Mouse (Mus musculus) bone marrow macrophage, adult 2 months (primary cell): ENCODE results near the gene Prkca. TPM values are rescaled to one million over a fixed set of nuclear protein-coding genes. Genes with fewer than 3 reads are reported as not detected.

Source experiments
- H3K27ac ChIP-seq: 2 replicates; pipeline ENCODE4 v1.5.1; 2012; ENCODE audit warnings: low read depth, low read length; ENCODE audit not compliant: insufficient read depth
- H3K4me1 ChIP-seq: 2 replicates; pipeline ENCODE4 v1.6.1; 2012; ENCODE audit warnings: low read length; ENCODE audit not compliant: control insufficient read depth, insufficient read depth
- H3K4me3 ChIP-seq: 2 replicates; pipeline ENCODE4 v1.5.1; 2012; ENCODE audit warnings: mild to moderate bottlenecking, low read length, moderate library complexity; ENCODE audit not compliant: insufficient read depth
- CTCF ChIP-seq: IDR thresholded peaks from 2 replicates; pipeline ENCODE4 v1.5.1; 2012; ENCODE audit warnings: low read depth, mild to moderate bottlenecking, low read length, moderate library complexity
- POLR2A ChIP-seq: IDR thresholded peaks from 2 replicates; pipeline ENCODE4 v1.6.1; 2012; ENCODE audit warnings: mild to moderate bottlenecking, low read depth, low read length, borderline replicate concordance
- polyA plus RNA-seq: library from polyadenylated mRNA; stranded (reverse); fragments of >200 nt; gene quantifications from 2 replicates; pipeline ENCODE4 v1.2.4, GENCODE M21; 2012; ENCODE audit not compliant: missing spikeins, insufficient read depth, insufficient read length

Prkca gene
- polyA plus RNA-seq, 1 experiment = 1.0 TPM

DNA sequence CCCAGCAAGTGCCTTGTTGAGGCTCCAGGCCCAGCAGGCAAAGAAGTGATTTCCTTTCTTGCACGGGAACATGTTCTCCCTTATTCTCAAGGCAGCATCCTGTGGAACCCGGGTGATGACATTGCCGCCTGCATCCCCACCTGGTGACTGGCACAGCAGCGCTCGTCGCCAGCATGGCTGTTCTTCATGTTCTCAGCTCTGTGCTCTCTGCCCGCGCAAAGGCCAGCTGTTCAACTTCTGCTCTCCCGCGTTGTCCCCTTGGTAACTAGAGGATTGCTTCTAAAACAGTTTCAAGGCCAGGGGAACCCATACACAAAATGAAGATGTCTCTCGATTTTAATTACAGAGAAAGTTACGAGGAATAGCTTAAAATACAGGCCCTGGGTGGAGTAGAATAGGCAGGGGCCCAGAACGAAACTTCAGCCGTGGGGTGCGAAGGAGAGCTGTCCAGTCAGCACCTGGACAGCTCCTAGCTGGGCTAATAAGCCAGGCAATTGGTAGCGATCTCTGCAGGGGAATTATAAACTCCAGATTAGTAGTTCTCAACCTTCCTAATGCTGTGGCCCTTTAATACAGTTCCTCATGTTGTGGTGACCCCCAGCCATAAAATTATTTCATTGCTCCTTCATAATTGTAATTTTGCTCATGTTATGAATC lies 423.7 kb downstream of the Prkca start:
- Histone ChIP-seq H3K27ac (no peak overlapping the region), H3K4me3 (no peak overlapping the region), H3K4me1 (no peaks in the 10 kb centered on the region)
- TF ChIP-seq CTCF = no peak
- TF ChIP-seq POLR2A = no peak

DNA sequence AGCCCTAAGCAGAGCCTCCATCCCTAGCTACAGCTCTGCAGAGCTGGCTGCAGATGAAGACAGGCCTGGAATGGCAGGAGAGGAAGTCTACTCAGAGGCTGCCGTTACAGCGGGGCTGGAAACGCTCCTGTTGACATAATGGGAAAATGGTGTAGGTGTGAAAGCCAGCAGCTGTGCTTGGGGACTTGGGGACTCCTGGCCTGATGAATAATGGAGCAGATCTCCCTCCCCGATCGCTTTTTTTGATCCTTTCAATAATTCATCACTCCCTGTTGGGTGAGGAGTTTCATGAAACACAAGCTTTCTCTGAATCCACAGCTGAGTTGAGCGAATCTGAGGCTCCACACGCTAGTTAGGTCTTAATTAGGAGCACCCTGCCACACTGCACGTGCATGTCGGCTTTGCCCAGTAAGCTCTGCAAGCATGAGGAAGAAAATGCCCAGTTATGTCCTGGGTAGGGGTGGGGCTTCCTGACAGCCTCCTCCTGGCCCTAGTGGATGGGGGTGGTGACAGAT lies 425.9 kb downstream of the Prkca start:
- Histone ChIP-seq H3K4me3 (no peak overlapping the region), H3K4me1 (no peaks in the 10 kb centered on the region), H3K27ac (no peak overlapping the region)
- TF ChIP-seq CTCF (no peak), POLR2A (no peak)

DNA sequence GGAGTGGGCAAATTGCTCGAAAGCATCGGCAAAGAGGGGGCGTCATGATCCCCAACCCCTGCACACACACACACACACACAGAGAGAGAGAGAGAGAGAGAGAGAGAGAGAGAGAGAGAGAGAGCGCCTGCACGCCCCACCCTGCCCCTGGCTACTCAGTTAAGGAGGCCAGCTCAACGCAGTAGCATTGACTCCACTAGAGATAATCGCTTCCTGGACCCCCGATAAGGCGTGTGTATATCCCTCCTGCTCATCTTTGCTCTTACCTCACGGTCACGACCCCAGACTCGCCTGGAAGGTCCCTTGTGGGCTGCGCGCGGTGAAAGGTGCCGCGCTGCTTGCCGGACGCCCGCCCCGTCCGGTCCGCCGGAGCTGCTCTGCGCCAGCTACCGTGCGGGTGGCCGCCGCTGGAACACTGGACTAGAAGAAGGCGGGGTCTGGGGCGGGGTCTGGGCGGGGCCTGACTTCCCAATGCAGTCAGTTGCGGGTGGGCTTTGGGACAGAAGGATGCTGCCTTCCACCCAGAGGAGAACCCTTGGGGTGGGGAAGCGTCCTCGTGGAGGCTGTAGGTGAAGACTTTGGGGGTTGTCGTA lies 429.0 kb downstream of the Prkca start, which contains the start of gene Cacng5:
Gene Cacng5 (minus strand): TSS at position 422 of the 593 bp plus-strand sequence.
- Histone ChIP-seq H3K4me1 (no peaks in the 10 kb centered on the region), H3K27ac (no peak within 1 kb of the TSS), H3K4me3 (no peak within 1 kb of the TSS)
- TF ChIP-seq CTCF (no peak), POLR2A (no peak)

DNA sequence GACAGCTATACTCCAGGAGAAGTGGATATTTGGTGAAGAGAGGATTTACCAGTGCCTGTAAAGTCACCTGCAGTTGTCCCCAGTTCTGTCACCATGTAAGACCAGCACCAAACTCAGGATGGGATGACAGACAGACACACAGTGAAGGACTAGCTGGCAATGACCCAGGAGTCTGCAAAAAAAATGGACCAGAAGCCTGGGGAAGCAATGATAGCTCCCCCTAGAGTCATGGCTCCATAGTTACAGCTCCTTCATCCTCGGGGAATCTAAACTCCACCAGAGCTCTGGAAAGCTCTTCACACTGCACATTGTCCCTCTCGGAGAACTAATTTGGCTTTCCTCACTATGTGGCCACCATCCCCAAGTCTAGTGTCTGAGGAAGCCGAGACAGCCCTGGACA lies 430.4 kb downstream of the Prkca start:
- Histone ChIP-seq H3K4me1 (no peaks in the 10 kb centered on the region), H3K27ac (no peak overlapping the region), H3K4me3 (no peak overlapping the region)
- no peak for TF ChIP-seq POLR2A
- TF ChIP-seq CTCF = no peak

DNA sequence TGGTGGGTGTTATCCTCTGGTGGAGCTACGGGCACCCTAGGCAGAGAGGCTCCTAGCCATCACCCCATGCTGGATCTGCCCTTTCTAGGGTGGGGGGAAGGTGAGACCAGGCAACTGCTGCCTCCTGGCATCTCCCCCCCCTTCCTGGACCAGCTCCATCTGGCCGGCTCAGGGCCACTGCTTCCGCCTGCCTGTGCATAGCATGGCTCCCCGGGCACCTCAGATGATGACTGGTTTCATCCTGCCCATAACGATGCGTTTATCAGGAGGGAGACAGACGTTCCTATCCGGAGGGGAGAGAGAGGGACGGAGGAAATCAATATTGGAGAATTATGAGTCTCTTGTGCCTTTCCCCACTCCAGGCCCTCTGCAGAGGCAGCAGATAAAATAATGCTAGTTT lies 438.4 kb downstream of the Prkca start:
- H3K4me1 ChIP-seq = no peaks in the 10 kb centered on the region
- TF ChIP-seq CTCF (no peak), POLR2A (no peak)

DNA sequence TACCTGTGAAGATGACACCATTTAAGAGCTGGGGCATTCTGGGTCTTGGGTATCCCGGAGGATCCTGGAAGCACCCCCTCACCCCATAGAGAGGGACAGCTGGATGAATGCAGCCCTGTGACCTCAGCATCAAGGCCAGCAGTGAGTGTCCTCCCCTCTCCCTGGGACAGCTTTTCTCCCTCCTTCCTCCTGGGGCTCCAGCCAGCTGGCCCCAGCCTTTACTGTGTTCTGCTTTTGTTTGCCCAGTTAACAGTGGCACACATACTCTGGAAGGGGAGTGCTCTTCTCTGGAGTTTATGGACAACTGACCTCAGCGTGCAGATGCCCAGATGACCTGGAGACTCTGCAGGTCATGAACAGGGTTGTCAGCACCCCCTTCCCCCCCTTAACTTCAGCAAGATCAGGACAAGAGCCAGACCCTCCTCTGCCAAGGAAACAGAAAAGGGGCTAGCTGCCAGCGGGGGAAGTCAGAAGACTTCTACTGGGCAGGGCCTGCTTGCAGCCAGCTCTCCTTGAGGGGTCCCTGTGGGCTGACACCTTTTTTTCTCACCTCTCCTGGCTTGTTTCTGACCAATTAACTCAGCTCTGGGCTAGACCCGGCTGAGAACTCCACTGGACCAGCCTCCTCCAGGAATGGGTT lies 439.6 kb downstream of the Prkca start:
- TF ChIP-seq POLR2A (no peak), CTCF (no peak)
- Histone ChIP-seq H3K27ac (no peak overlapping the region), H3K4me3 (no peak overlapping the region), H3K4me1 (no peaks in the 10 kb centered on the region)

More for the DNA sequence above, 438.4 kb downstream of the Prkca start:
- Histone ChIP-seq H3K27ac (no peak overlapping the region), H3K4me3 (no peak overlapping the region)

DNA sequence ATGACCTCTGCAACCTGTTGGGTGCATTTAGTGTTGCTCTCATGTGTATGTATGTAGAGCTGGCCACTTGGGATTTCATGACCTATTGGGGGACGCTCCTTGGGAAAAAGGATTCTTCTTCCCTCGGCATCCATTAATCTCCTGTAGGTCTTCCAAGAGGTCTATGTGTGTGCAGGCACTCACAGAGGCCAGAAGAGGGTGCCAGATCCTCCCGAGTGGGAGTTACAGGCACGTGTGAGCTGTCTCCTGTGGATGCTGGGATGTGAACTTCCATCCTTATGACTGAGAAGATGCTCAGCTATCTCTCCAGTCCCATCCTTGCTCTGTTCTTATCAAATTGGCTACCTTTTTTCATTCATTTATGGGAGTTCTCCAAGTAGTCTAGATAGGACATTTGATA lies 443.3 kb downstream of the Prkca start:
- Histone ChIP-seq H3K27ac (no peak overlapping the region), H3K4me1 (no peaks in the 10 kb centered on the region), H3K4me3 (no peak overlapping the region)
- no peak for TF ChIP-seq CTCF
- no peak for TF ChIP-seq POLR2A

DNA sequence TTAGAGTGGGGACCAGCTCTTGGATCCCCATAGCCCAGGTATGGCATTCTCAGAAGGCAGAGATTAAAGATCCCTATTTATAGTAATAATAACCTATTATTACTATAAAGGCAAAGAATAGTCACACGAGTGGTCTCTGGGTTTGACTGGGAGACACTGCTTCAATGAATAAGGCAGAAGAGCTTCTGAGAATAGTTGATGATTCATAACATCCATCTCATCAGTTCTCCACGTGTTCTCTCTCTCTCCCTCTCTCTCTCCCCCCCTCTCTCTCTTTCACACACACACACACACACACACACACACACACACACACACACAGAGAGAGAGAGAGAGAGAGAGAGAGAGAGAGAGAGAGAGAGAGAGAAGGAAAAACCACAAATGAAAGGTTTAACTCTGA lies 445.0 kb downstream of the Prkca start:
- H3K27ac ChIP-seq = no peak overlapping the region
- no peak for TF ChIP-seq POLR2A
- no peak for TF ChIP-seq CTCF
- no peak overlapping the region for H3K4me3 ChIP-seq
- no peaks in the 10 kb centered on the region for H3K4me1 ChIP-seq

DNA sequence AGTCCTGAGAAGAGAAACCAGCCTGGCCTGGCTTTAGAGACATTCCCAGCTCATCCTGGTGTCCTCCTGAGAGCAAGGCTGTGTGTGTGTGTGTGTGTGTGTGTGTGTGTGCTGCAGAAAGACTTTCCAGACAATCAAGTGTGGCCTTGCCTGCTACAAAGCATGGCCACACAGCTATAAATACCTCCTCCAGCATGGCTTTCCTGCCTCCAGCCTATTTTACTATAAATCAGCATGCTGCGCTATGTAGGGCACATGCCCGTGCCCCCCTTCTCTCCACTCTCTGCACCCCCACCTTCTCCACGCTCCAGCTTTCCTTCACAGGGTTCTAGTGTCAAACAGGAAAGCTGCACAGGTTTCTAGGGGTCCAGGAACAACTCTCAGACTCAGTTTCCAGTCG lies 448.1 kb downstream of the Prkca start:
- H3K4me3 ChIP-seq = no peak overlapping the region
- no peak overlapping the region for H3K27ac ChIP-seq
- H3K4me1 ChIP-seq = no peaks in the 10 kb centered on the region
- no peak for TF ChIP-seq POLR2A

DNA sequence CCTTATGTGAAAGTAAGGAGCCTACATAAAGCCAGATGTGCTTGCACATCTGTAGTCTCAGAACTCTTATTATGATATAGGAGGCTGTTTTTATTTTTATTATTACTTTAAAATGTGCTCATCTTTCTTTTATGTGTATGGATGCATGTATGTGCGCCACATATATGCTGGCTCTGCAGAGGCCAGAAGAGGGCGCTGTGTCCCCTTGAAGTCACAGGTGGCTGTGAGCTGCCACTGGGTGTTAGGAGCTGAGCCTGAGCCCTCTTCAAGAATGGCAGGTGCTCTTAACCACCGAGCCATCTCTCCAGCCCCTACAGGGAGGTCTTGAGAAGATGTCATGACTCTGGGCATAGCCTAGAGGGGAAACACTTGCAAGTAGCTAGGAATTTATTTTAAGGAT lies 452.4 kb downstream of the Prkca start:
- TF ChIP-seq CTCF = no peak
- no peak for TF ChIP-seq POLR2A
- Histone ChIP-seq H3K4me3 (no peak overlapping the region), H3K27ac (no peak overlapping the region), H3K4me1 (no peaks in the 10 kb centered on the region)
